Mouse (Mus musculus) midbrain, postnatal 0 days (tissue): Measurements from ENCODE around the gene Vmn2r89. TPM values are rescaled to one million over a fixed set of nuclear protein-coding genes. Genes with fewer than 3 reads are reported as not detected.
A peak's percentile ranks its signal among the peaks of the same experiment; 100 is the strongest.
"Not testable (repeated sequence)": the region's sequence is repeated elsewhere in the genome, so short reads cannot be mapped to it uniquely, and the experiment has no call there.

Source experiments
- ATAC-seq: fragments of 200-750 bp; cut with Nextera tagmentation; 2 replicates; pipeline ENCODE4 v1.8.0; 2017; ENCODE audit warnings: moderate number of reproducible peaks, mild to moderate bottlenecking, moderate TSS enrichment, moderate library complexity; ENCODE audit not compliant: low FRiP score
- DNase-seq: peaks from one replicate; pipeline ENCODE4 v3.0.0-alpha.2; 2015; ENCODE audit warnings: low spot score
- H3K27ac ChIP-seq: fragments of 300-500 bp; sonication (generic); 2 replicates; pipeline ENCODE4 v1.5.1; 2014; ENCODE audit warnings: low read depth, mild to moderate bottlenecking, low read length, mixed read lengths
- H3K27me3 ChIP-seq: fragments of 300-500 bp; sonication (generic); 2 replicates; pipeline ENCODE4 v1.6.1; 2014; ENCODE audit warnings: low read length, control low read depth, mixed read lengths; ENCODE audit not compliant: insufficient read depth
- H3K36me3 ChIP-seq: fragments of 300-500 bp; sonication (generic); 2 replicates; pipeline ENCODE4 v1.6.1; 2014; ENCODE audit warnings: low read length, control low read depth, mixed read lengths; ENCODE audit not compliant: insufficient read depth
- H3K4me1 ChIP-seq: fragments of 300-500 bp; sonication (generic); 2 replicates; pipeline ENCODE4 v1.6.1; 2014; ENCODE audit warnings: mild to moderate bottlenecking, control low read depth, antibody characterized with exemption, low read length, mixed read lengths; ENCODE audit not compliant: insufficient read depth
- H3K4me2 ChIP-seq: fragments of 300-500 bp; sonication (generic); 2 replicates; pipeline ENCODE4 v1.6.1; 2014; ENCODE audit warnings: low read depth, mild to moderate bottlenecking, low read length, mixed read lengths; ENCODE audit not compliant: poor library complexity, severe bottlenecking
- H3K4me3 ChIP-seq: fragments of 300-500 bp; sonication (generic); 2 replicates; pipeline ENCODE4 v1.5.1; 2014; ENCODE audit warnings: low read depth, mild to moderate bottlenecking, low read length, moderate library complexity
- H3K9ac ChIP-seq: fragments of 300-500 bp; sonication (generic); replicated peaks from 2 replicates; pipeline ENCODE4 v1.6.1; 2014; ENCODE audit warnings: mild to moderate bottlenecking, low read length, moderate library complexity, mixed read lengths; ENCODE audit not compliant: poor library complexity, severe bottlenecking
- H3K9me3 ChIP-seq: fragments of 300-500 bp; sonication (generic); 2 replicates; pipeline ENCODE4 v1.6.1; 2016; ENCODE audit warnings: low read length, control low read depth
- CTCF ChIP-seq: IDR thresholded peaks from 2 replicates; pipeline ENCODE4 v1.5.1; 2016; ENCODE audit warnings: antibody characterized with exemption, mild to moderate bottlenecking
- WGBS: fragments of 180-500 bp; shearing (Covaris S2); extraction: QIAGEN DNeasy Blood & Tissue Kit; methylation state at CpG from one replicate; pipeline ENCODE4 v1.1.7; 2014; 5-methylcytosine and 5-hydroxymethylcytosine counted together
- polyA plus RNA-seq: library from polyadenylated mRNA; unstranded; fragments of >200 nt; fragmentation: Nextera tagmentation; extraction: Ambion mirVana; gene quantifications from 2 replicates; pipeline ENCODE4 v1.2.1, GENCODE M21; 2015
- total RNA-seq: library from RNA; depleted of rRNA; stranded (reverse); fragments of >200 nt; gene quantifications from 2 replicates; pipeline ENCODE4 v1.2.3, GENCODE M21; 2014; rRNA removed

Vmn2r89 gene
- total RNA-seq (0.05 TPM in 1 of 2 replicates, not detected in the other), polyA plus RNA-seq (not detected in 2 replicates)

DNA sequence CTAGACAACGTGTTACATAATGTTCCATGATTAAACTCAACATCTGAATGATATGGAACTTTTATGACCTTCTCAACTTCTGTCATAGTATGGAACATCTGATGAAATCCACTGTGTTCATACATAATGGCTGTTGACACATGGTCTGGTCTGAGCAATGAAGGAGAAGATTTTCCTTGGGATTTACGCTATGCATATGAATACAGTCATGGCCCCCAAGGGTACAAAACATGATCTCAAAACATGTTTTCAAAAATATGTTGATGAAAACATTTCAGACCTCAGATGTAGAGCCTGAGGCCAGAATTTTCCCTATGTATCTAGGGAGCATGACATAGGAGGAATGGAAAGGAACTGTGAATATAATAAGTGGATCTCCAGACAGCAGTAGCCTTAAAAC lies at the start of gene Vmn2r89:
Vmn2r89 (plus strand) TSS at position 301 of the 400 bp plus-strand sequence.
- 68% methylated on average over 2 of the region's 2 CpGs for WGBS
- not testable (repeated sequence) for ATAC-seq, DNase-seq, H3K27me3 ChIP-seq, H3K27ac ChIP-seq, H3K9ac ChIP-seq, H3K4me2 ChIP-seq, H3K4me1 ChIP-seq, H3K4me3 ChIP-seq, H3K9me3 ChIP-seq, H3K36me3 ChIP-seq

DNA sequence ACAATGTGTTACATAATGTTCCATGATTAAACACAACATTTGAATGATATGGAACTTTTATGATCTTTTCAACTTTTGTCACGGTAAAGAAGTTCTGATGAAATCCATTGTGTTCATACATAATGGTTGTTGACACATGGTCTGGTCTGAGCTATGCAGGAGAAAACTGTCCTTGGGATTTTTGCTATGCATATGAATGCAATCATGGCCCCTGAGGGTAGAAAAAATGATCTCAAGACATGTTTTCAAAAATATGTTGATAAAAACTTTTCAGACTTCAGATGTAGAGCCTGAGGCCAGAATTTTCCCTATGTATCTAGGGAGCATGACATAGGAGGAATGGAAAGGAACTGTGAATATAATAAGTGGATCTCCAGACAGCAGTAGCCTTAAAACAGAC lies 41.1 kb upstream of the Vmn2r89 start, which contains the start of gene Vmn2r88:
Vmn2r88 (plus strand) TSS at position 301 of the 400 bp plus-strand sequence.
- Histone ChIP-seq H3K9ac (no peak within 1 kb of the TSS), H3K9me3 (no peaks in the 10 kb centered on the region), H3K36me3 (no peaks in the 10 kb centered on the region), H3K4me1 (no peaks in the 10 kb centered on the region), H3K4me3 (no peak within 1 kb of the TSS), H3K27ac (no peak within 1 kb of the TSS), H3K27me3 (no peaks in the 10 kb centered on the region), H3K4me2 (no peak within 1 kb of the TSS)
- 84% methylated on average over 1 of the region's 1 CpGs for WGBS
- ATAC-seq (no peak), DNase-seq (no peak)
- no peak for TF ChIP-seq CTCF

- Histone ChIP-seq H3K27ac (no peak overlapping the region), H3K9ac (no peak overlapping the region), H3K9me3 (no peaks in the 10 kb centered on the region), H3K4me2 (no peak overlapping the region), H3K36me3 (no peaks in the 10 kb centered on the region), H3K27me3 (no peaks in the 10 kb centered on the region), H3K4me1 (no peaks in the 10 kb centered on the region), H3K4me3 (no peak overlapping the region)
- 69% methylated on average over 2 of the region's 2 CpGs for WGBS
- TF ChIP-seq CTCF = no peak
- ATAC-seq (no peak), DNase-seq (no peak)
These were observed 27.8 kb upstream of the Vmn2r89 start for GRCm38 (mm10) chr14:51423885-51424284.

DNA sequence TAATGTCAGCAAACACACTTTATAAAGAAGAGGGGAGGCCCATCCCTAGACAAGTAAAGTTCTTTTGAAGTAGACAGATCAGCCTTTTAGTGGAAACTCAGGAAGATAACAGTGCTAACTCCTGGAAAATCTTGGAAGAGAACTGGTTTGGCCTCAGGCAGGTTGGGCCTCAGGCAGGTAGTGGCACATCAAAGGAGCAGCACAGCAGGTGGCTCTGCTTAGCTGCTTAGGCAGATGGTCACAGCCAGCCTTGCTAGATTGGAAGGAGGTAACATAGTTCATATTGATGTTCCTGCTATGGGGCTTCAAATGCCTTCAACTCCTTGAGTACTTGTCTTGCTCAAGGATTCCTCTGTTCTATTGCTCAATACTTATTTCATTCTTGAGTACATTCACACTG lies 21.5 kb upstream of the Vmn2r89 start:
- H3K9ac ChIP-seq, H3K4me3 ChIP-seq, H3K27me3 ChIP-seq, H3K4me2 ChIP-seq, ATAC-seq, DNase-seq, H3K9me3 ChIP-seq, H3K27ac ChIP-seq, H3K4me1 ChIP-seq, H3K36me3 ChIP-seq: not testable (repeated sequence)

- H3K9ac ChIP-seq = no peak overlapping the region
- no peak for TF ChIP-seq CTCF
- ATAC-seq = 0 out of 2 replicates have a peak, but pooled peaks have one; percentile 16
- no peak overlapping the region for H3K4me3 ChIP-seq
- peaks cover 11% of the 10 kb centered on the region for H3K9me3 ChIP-seq
- no peak overlapping the region for H3K27ac ChIP-seq
- H3K4me1 ChIP-seq = no peaks in the 10 kb centered on the region
- no peak overlapping the region for H3K4me2 ChIP-seq
- DNase-seq = no peak
- H3K36me3 ChIP-seq = no peaks in the 10 kb centered on the region
- H3K27me3 ChIP-seq = no peaks in the 10 kb centered on the region
- WGBS = 95% methylated on average over 16 of the region's 16 CpGs
These were observed 17.1 kb upstream of the Vmn2r89 start for GRCm38 (mm10) chr14:51434546-51434945.

GRCm38 (mm10) chr14:51435020-51435419 lies 16.6 kb upstream of the Vmn2r89 start:
- Histone ChIP-seq H3K4me3 (no peak overlapping the region), H3K27ac (no peak overlapping the region), H3K36me3 (no peaks in the 10 kb centered on the region), H3K4me1 (no peaks in the 10 kb centered on the region), H3K4me2 (no peak overlapping the region), H3K9me3 (peaks cover 11% of the 10 kb centered on the region), H3K27me3 (no peaks in the 10 kb centered on the region), H3K9ac (no peak overlapping the region)
- TF ChIP-seq CTCF = no peak
- 96% methylated on average over 26 of the region's 26 CpGs for WGBS
- ATAC-seq = 0 out of 2 replicates have a peak, but pooled peaks have one; percentile 5
- no peak for DNase-seq
